Mouse (Mus musculus) E14TG2a.4 (cell line): Measurements from ENCODE around the gene Hdac2.

Experiments
- CTCF ChIP-seq: conservative IDR thresholded peaks from 2 replicates; pipeline ENCODE4 v1.5.1; 2014; ENCODE audit warnings: low read length
- NANOG ChIP-seq: IDR thresholded peaks from 2 replicates; pipeline ENCODE4 v1.6.1; 2014; ENCODE audit warnings: borderline replicate concordance, low read length, mixed read lengths

- TF ChIP-seq CTCF (peak; percentile 40), NANOG (no peak)
These were observed 7.5 kb downstream of the Hdac2 start for GRCm38 (mm10) chr10:36981866-36982265.
